Mouse (Mus musculus) embryo, embryonic 10 days (tissue): Measurements from ENCODE around the gene Llgl2.

Experiments
- DNase-seq: peaks from one replicate; pipeline ENCODE4 v3.0.0-alpha.2; 2015; ENCODE audit warnings: low spot score

The Llgl2 gene

DNA sequence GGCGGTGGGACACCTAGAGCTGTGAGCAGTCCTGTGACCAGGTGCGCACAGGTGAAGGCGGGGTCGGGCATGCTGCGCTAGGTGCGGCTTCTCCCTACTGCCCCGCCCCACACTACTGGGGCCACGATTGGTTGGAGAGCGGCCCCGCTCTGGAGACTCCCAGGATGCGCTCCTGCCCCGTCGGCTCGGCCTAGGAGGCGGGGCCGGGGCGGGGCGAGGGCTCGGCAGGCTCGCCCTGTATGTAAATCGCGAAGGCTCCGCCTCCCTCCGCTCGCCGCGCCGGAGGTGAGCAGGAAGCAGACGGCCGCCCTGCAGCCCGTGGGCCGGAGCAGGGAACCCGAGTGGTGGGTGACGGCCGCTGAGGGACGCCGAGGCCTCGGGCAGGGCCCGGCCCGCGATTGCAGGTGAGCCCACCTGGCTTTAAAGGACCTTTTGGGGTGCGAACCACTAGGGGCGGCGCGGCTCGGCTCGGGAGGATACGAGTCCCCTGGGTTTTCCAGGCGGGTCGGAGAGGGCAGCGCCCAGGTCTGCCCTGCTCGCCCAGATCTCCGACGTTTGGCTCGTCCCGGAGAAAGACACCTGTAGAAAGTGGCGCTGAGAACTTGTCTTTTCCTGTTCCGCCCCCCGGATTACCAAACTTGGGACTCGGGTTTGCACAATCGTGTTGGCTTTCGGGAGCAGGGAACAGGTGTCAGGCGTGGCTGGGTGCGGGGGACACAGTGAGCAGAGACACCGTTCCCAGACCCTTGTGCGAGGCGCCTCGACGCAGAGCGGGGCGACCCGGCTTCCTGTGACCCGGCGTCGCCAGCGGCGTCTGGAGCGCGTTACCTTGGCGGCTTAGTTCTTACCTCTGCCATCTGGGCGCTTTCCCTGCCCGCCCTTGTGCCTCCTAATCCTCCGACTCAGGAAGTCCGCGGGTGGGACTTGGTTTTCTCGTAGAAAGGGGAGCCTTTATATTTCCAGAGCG is at the start of gene Llgl2:
Llgl2 (plus strand) TSS at position 276 of the 967 bp plus-strand sequence.
- peak; percentile 91 for DNase-seq

DNA sequence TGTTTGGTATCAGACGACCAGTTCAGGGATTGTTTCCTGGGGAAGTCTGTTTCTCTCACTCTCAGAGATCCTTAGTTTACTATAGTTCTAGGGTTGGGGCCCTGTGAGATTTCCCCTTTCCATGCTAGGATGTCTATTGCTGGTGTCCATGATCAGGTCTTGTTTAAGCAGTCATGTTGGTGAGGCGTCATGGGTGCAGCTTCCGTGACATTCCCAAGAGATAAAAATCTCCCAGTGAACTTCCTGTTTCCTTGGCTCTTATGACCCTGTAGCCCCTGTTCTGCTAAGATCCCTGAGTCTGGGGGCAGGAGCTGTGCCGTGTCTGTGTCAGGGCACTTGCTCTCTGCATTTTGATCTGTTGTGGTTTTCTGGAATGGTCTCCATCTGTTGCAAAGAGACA is 49.2 kb upstream of the Llgl2 start:
- no peak for DNase-seq

DNA sequence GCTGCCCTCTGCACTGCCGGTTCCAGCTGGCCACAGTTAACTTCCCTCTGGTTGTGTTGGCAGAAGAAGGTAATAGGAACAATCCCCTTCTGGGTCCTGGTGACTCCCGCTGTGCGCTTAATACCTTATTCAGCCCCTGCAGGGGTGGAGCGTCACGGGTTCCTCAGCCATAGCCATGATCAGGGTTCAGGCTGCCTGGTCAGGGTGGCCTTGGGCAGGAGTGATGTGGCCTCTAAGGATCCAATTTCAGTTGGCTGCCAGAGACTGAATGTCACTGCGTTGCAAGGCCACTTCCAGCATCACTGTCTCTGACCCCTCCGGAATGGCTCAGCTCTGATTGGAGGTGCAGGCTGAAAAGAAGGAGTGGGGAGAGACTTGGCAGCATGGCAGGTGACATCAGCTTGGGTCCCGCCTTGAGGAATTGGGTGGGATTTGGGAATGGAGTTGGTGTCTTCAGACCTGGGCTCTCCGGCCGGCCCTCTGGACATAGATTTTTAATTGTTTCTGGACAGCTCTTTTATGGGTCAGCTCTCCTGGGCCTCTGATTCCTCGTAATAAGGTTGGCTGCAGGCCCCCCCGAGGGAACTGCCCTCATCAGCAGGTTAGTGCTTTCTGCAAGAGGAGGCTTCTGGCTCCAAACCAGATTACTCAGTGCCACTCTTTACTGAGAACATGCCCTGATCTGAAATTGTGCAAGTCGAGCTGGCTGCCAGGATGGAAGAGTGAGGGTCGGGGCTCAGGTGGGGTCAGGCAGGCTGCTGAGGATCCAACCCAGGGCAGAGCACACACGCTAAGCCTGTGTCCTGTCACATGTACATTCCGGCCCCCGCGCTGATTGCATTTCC is 47.8 kb upstream of the Llgl2 start:
- DNase-seq = peak; percentile 45

DNA sequence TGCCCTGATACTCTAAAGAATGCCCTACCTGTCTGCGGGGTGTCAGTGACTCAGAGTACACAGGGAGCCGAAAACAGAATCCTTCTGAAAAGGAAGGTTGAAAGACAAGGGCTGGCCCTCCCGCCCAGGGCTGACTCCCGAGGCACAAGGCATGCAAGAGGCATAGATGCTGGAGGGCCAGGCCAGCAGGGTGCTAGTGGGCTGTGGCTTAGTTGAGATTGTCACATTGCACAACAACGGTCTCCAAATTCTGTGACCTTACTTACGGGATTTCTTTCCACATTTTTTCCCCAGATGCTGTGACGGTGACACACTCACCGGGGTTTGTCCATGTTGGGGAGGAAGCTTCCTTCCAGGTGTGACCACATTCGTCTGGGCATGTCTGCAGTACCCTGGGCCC is 46.9 kb upstream of the Llgl2 start:
- no peak for DNase-seq

DNA sequence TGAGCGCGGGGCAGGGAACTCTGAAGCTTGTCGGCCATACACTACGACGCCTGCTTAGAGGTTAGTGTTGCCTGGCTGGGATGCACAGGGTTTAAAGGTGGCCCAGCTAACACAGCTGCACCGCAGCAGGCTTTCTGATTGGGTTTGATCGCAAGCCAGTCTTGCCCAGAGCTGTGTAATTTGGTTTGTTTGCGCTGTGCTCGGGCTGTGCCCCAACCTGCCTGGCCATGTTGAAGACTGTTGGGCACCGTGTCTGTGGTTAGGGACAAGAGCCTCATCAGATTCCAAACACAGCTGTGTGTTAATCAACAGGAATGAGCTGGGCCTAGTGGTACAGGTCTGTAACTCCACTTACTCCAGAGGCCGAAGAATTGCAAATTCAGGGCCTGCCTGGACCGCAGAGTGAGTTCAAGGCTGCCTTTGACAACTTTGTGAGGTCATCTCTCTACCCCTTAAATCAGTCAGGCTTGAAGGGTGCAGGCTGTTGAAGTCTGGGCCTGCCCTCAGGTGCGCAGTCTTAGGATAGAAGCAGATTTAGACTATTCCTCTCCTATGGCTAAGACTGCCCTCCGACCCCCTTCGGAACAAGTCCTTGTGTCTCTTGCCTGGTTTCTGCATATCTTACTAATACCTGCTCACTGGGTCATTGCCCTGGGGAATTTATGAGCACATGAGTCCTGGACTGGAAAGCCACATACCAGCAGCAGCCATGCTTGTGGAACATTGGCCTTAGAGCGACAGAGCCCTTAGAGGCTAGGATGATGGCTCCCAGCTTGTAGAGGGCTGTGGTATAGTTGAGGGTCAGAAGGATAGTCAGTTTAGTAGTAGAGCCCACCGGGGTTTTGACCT is 46.1 kb upstream of the Llgl2 start:
- DNase-seq = no peak

DNA sequence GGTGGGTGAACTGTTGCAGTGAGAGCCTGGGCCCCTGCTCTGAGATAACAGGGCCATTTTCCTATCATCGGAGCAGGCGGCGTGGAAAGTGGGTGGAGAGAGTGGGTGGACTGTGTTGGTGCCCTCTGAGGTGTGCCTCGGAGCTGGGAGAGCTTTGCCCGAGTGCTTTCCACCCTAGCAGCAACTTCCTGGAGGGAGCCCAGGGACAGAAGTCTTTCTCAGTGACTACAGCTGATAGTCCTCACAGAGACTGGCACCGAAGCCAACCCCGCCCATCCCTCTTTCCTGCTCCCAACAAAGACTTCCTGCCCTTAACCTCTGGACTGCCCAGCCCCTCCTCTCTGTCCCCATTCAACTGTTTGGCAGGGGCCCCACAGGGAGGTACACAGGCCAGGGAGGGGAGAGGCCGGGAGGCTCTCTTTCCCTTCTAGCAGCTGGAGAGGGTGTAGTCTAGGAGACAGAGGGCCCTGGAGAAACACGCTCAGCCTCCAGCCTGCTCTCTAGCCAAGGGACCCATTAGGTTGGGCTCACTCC is 44.7 kb upstream of the Llgl2 start:
- DNase-seq = peak; percentile 79

DNA sequence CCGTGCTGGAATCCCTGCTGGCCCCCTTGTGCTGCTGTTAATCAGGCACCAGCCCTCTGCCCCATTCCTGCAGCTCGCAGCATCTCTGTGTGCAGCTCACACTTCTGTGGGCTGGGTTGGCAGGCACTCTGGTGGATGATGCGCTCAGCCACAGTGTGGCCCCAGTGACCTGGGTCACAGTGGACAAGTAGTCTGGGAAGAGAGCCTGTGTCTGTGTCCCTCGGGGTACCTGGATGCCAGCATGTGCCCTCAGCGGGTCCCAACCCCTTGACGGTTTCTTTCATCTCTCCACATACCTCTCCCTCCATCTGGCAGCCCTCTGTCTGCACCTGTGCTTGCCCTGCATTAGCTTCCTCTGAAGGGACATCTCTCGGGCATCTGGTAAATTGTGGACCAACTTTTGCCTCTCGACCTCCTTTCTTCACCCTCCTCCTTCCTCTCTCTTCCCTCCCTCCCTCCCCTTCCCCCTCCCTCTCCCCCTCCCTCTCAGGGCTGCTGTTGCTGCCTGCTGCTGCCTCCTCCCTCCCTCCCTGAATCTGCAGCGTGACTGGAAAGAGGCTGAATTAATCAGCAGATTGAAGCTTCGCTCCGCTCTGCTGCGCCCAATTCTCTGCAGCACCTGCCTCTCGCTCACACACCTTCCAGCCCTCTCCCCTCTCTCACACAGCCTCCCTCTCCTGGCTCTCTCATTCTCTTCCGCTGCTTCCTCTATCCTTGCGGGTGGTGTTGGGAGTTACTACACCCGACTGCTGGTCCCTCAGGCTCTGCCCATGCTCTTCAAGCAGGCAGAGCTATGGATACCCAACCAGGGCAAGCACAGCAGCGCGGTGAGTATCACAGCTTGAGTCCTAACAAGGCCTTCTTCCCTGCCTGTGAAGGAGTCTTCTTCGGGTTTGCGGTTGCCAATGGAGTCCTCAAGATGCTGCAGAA is 43.4 kb upstream of the Llgl2 start:
- peak; percentile 67 for DNase-seq

DNA sequence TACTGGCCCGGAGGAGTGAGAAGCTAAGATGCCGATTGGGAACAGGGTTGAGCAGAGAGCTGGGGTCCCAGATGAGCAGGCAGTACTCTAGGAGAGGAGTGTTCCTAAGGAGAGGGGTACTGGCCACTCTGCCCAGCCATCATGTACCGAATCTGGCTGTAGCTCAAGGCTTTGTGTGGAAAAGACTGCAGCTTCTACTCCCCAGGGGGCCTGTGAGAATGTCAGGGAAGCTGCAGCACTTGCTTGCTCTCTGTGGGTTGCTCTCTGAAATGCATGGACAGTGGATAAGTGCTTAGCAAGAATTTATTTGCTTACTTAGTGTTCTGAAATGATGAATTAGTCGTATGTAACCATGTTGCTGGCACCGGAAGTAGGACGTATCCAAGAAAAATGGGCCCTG is 37.4 kb upstream of the Llgl2 start:
- DNase-seq = no peak

DNA sequence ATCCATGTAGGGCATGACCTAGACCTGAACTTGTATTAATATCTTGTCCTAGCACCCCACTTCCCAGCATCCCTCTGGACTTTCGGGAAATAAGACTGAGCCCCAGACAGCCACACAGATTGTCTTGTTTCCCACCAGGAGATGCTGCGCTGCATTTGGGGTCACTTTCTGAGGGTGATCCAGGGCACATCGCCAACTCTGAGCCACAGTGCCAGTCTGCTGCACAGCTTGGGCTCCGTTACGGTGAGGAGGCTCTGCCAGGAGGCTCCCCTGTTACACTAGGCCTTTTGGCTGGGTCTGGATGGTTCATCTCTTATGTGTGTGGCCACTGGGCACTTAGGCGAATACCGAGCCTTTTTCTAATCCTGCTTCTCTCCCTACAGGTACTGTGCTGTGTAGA is 34.1 kb upstream of the Llgl2 start:
- DNase-seq = no peak

DNA sequence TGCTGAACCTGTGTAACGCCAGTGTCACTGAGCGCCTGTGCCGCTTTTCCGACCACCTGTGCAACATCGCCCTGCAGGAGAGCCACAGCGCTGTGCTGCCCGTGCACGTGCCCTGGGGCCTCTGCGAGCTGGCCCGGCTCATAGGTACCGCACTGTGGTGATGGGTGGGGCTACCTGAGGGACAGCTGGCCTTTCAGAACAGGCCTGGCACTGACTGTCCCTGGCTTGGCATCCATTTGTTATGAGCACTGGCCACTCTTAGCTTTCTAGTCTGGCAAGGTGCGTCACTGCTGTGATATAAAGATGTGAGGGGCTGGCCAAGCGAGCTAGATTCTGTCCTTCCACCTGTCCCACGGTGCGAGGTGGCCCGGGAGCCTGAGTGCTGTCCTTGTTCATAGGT is 31.9 kb upstream of the Llgl2 start:
- DNase-seq = no peak

DNA sequence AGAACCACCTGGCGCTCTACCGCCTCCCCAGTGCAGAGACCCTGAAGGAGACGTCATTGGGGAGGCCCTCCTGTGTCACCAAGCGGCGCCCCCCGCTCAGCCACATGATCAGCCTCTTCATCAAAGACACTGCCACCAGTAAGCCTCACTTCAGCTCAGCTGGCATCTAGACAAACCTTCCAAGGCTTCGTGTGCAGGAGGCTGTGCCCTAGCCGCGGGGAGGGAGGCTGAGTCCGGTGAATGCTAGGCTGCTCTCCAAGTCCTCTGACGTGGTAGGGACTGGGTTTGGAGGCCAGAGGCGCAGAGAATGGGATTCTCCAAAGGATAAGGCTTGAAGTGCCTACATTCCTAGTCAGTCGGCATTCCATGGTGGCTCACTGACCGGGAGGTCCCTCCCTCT is 31.5 kb upstream of the Llgl2 start:
- no peak for DNase-seq

DNA sequence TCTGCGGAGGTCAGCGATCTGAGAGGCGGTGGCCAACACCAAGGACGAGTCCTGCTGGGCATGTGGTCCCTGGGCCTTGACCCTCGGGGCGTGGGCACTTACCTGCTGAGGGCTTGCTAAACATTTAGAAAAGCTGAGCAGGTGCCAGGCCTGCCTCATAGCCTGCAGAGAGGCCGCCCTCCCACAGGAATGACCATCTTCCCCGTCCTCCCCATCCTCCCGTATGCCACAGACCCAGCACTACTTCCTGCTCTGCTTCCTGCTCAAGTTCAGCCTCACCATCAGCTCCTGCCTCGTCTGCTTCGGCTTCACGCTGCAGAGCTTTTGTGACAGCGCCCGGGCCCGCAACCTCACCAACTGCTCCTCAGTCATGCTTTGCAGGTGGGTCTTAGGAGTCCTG is 27.0 kb upstream of the Llgl2 start:
- no peak for DNase-seq

DNA sequence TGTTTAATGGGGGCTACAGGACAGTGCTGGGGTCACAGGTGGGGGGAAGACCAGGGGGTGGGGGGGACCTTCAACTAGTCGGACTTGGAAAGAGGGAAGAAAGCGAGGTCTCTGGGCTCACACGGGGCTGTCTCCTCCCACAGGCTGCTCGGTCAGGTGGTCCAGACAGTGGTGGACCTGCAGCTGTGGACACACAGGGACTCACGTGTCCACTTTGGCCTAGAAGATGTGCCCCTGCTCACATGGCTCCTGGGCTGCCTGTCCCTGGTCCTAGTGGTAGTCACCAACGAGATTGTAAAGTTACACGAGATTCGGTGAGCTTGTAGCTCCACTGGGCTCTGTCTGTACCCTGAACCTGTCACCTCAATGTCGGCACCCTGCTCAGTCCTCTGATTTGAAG is 26.2 kb upstream of the Llgl2 start:
- no peak for DNase-seq

DNA sequence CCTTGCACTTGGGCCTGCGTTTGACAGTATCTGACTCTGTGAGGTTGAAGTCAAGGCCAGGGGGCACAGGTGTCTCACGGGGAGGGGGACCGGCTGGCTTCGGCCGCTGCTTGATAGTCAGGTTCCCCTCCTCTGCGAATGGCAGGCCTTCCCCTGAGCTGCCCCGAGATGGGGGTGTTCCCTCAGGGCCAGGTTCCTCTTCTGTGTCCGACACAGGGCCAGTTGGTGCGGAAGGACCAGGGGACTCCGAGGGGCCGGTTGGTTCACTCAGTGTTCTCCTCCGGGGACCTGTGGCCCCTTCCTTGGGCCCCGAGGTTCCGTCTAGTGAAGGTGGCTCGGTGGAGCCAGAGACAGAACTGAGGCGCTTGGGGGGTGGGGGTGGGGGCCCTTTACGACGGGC is 22.9 kb upstream of the Llgl2 start:
- DNase-seq = no peak

DNA sequence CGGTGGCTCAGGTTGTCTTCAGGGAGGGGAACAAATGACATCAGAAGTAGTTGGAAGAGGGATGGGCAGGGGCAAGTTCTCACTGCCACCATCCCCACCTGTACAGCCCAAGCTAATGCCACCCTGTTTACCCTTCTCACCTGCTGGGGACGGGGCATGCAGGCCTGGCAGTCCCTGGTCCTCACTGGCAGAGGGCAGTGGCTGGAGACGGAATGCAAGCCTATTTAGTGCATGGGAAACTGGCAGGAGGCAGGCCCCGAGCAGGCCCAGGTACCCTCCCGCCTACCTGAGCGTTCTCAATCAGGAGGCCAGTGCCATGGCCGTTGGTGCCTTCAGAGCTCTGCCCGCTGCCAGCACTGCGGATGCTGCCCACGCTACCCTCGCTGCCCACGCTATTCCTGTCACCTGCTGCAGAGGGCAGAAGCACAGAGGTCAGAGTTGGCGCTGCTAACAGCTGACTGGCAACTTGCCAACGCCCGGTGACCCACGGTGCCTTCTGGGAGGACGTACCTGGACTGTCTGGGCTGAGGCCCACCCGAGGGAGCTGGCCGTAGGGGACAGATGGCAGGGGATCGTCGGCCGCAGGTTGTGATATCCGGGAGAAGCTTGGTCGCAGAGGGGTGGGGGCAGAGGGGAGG is 20.7 kb upstream of the Llgl2 start:
- no peak for DNase-seq

DNA sequence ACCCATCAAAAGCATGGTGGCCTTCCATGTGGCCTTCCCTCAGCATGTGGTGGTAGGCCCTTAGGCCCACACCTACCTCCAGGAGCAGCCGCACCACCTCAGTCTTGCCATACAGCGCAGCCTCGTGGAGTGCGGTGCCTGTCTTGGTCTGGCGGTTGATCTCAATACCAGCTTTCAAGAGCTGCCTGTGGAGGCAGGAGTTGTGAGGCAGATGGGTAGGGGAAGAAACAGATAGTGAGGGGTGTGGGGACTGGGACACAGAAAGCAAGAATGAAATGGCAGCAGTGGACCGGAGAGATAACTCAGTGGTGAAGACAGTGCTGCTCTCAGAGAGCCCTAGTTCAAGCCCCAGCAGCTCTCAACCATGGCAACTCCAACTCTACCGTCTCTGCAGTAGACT is 18.8 kb upstream of the Llgl2 start:
- no peak for DNase-seq

DNA sequence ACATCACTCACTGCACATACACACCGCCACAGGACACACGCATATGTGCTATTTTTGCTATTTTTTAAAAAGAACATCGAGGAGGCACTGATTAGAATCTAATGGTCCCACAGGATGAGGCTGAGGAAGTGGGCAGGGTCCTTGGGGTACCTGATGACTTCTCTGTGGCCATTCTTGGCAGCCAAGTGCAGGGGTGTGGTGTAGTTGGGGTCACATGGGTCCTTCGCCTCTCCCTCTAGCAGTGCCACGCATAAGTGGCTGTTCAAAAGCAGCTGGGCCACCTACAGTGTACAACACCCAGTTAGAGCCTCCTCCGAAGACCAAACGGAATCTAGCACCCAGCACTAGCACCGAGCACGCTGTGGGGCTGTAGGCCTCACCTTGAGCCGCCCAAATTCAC is 17.7 kb upstream of the Llgl2 start:
- no peak for DNase-seq

DNA sequence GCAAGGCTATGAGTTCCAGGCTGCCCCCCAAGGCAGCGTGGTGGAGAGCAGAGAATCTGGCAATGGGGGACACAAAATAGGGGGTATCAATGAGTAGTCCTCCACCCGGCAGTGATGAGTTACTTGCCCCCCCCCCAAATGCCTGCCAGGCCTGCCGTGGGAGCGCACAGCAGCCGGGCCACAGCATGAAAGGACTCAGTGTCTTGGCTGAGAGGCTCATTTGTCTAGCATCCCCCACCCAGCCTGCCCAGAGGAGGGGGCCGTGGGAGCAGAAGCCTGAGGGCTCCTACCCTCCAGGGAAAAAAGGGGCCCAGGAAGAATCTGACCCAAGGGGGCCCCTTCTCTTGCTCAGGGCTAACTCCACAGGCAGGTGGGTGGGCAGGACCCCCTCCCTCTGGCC is 16.5 kb upstream of the Llgl2 start:
- DNase-seq = no peak

DNA sequence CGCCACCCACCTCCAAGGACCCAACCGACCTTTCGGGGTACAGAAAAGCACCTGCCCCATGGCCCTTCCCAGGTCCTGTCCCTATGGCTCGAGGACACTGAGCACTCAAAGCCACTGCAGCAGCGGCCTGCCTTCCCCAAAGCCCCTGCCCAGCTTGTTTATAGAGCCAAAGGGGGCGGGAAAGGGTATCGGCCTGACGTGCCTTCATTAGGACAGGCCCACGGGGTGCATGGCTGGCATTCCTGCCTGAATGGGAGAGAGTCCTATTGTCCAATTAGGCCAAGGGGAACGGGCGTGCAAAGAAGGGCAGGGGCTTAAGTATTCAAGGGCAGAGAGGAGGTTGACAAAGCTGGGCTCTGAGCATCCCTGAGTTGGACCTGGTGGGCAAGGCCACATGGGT is 15.9 kb upstream of the Llgl2 start:
- DNase-seq = no peak

DNA sequence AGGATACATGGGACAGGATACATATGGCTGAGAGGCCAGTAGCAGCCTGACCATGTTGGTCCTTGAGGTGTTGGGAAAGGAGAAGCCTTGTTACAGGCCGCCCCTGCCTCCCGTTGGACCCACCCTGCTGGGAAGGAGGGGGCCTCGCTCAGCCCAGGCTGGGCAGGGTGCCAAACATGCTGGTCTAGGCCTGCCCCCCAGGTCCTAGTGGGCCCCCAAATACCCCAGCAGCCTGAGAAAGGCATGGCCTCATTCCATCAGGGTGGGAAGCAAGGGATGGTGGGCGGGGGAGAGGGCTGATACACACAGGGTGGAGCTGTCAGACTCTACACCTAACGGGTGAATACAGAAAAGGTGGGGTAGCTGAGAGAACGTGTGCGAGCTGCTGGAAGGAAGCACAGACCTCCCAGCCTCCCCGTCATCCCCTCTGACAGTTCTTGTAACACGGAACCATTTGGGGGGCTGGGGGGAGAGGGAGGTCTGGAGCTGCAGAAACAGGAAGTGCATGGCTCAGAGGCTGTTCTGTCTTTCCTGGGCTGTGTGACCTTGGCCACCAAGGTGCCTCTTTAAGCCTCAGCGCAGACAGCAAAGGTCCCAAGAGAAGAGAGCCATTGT is 15.0 kb upstream of the Llgl2 start:
- no peak for DNase-seq
